Mouse (Mus musculus) layer of hippocampus, adult 2 months (tissue): ENCODE measurements around the gene Gm14440. TPM values are rescaled to one million over a fixed set of nuclear protein-coding genes. Genes with fewer than 3 reads are reported as not detected.
"Not testable (repeated sequence)": the region's sequence is repeated elsewhere in the genome, so short reads cannot be mapped to it uniquely, and the experiment has no call there.

Source experiments
- DNase-seq, 2 experiments: peaks; one replicate each; pipeline ENCODE4 v3.0.0; 2022; ENCODE audit warnings: low spot score in 2 of 2
- H3K27ac ChIP-seq: fragments of 200-600 bp; 2 replicates; pipeline ENCODE4 v1.8.1; 2022
- H3K4me3 ChIP-seq: fragments of 200-600 bp; 2 replicates; pipeline ENCODE4 v1.8.1; 2022; ENCODE audit warnings: mild to moderate bottlenecking
- long read RNA-seq, 2 experiments: library from polyadenylated mRNA; stranded (forward); transcript quantifications; one replicate each; pipeline ENCODE4 v2.0.0; 2021; ENCODE audit warnings: borderline mapping rate in 2 of 2
- total RNA-seq, 2 experiments: library from RNA; stranded (reverse); gene quantifications; 2 replicates each; pipeline ENCODE4 v1.2.3; 2021

Gene Gm14440
- under 1 TPM in 1 of 2 experiments, not detected in 1; 0.59 TPM for total RNA-seq
- long read RNA-seq, experiment 1, partial matches to known transcripts, result 0 of 1 reads
- long read RNA-seq, experiment 1, other reads (novel, unspliced or antisense), result 0 of 1 reads
- long read RNA-seq, experiment 2, transcript Gm14440-202 (3 exons, 3,382 nt), result major isoform, 7 of 13 reads
- long read RNA-seq, experiment 2, partial matches to known transcripts, result 0 of 13 reads
- long read RNA-seq, experiment 2, other reads (novel, unspliced or antisense), result 6 of 13 reads

DNA sequence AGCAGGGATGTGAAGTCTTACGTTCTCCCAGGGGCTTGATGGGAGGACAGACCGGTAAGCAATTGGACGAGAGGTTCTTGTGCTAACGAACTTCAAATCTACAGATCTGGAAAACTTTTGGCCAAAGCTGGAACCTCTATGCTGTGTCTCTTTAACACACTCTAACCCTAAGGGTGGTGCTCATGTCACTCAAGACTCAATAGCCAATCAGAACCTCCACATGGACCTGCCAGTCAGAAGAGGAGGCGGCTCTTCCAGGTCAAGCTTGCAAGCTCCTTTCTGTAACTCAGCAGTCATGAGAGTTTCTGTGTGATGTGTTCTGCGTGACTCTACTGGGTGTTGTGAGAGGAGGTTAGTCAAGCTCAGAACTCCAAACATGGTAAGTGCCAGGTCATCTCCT, at the start of gene Gm14440:
Gene Gm14440 (plus strand): TSS at position 301 of the 400 bp plus-strand sequence.
- not testable (repeated sequence) for H3K4me3 ChIP-seq, DNase-seq, H3K27ac ChIP-seq

Other genes starting within 250 kb of the Gm14440 start
- gene Gm14393, start 207.3 kb upstream of the Gm14440 start, total RNA-seq, result not detected
- gene Gm14399, start 133.1 kb upstream of the Gm14440 start, total RNA-seq, result 10 to 100 TPM; 20.0 to 21.1 TPM
- gene Gm14443, start 99.3 kb upstream of the Gm14440 start, total RNA-seq, result 1 to 10 TPM; 6.6 to 7.3 TPM
- gene Gm14391, start 68.2 kb upstream of the Gm14440 start, total RNA-seq, result 100 to 1,000 TPM; 109 to 113 TPM
- 10 to 100 TPM; 66.9 to 70.6 TPM for gene Gm4631, start 63.1 kb downstream of the Gm14440 start, total RNA-seq
- 1 to 10 TPM; 5.5 to 7.0 TPM for gene Zfp968, start 97.3 kb downstream of the Gm14440 start, total RNA-seq
- gene Gm4724, start 160.7 kb downstream of the Gm14440 start, total RNA-seq, result 10 to 100 TPM; 12.4 to 18.0 TPM
- gene Zfp965, start 194.9 kb downstream of the Gm14440 start, total RNA-seq, result 1 to 10 TPM; 4.8 to 5.0 TPM